Mouse (Mus musculus) heart, adult 2 months (tissue): ENCODE measurements at regions not wholly inside any gene's neighbourhood (a gene's known extent, or its start where the extent isn't known, plus 50 kb on each side); places are given as distances from the start of the nearest gene placed in this dataset.

Experiments
- CTCF ChIP-seq: fragments of 200-600 bp; IDR thresholded peaks from 2 replicates; pipeline ENCODE4 v1.8.1; 2022; ENCODE audit warnings: antibody characterized with exemption, mild to moderate bottlenecking, moderate library complexity
- POLR2A ChIP-seq: fragments of 200-500 bp; IDR thresholded peaks from 2 replicates; pipeline ENCODE4 v1.6.1; 2011; ENCODE audit warnings: mild to moderate bottlenecking, low read depth, low read length, control low read depth; ENCODE audit not compliant: insufficient read depth

- TF ChIP-seq POLR2A: no peak
- no peak for TF ChIP-seq CTCF
Measured at GRCm38 (mm10) chr13:110845695-110846094, 409.1 kb upstream of the Actbl2 start.
